Mouse (Mus musculus) stomach, postnatal 0 days (tissue): Measurements from ENCODE around the gene Gabra1. TPM values are rescaled to one million over a fixed set of nuclear protein-coding genes. Genes with fewer than 3 reads are reported as not detected.

Experiments
- ATAC-seq: fragments of 200-750 bp; cut with Nextera tagmentation; 2 replicates; pipeline ENCODE4 v1.8.0; 2017; ENCODE audit not compliant: low FRiP score, low TSS enrichment
- DNase-seq: peaks from one replicate; pipeline ENCODE4 v3.0.0-alpha.2; 2016; ENCODE audit warnings: low spot score
- H3K27ac ChIP-seq: fragments of 300-500 bp; sonication (generic); replicated peaks from 2 replicates; pipeline ENCODE4 v1.5.1; 2014; ENCODE audit warnings: mild to moderate bottlenecking, control low read depth
- H3K27me3 ChIP-seq: fragments of 300-500 bp; sonication (generic); 2 replicates; pipeline ENCODE4 v1.6.1; 2014; ENCODE audit warnings: low read length; ENCODE audit not compliant: control insufficient read depth, insufficient read depth
- H3K36me3 ChIP-seq: fragments of 300-500 bp; sonication (generic); 2 replicates; pipeline ENCODE4 v1.6.1; 2014; ENCODE audit warnings: low read length, mixed read lengths; ENCODE audit not compliant: control insufficient read depth, insufficient read depth
- H3K4me1 ChIP-seq: fragments of 300-500 bp; sonication (generic); replicated peaks from 2 replicates; pipeline ENCODE4 v1.6.1; 2014; ENCODE audit warnings: antibody characterized with exemption; ENCODE audit not compliant: control insufficient read depth, insufficient read depth
- H3K4me2 ChIP-seq: fragments of 300-500 bp; sonication (generic); replicated peaks from 2 replicates; pipeline ENCODE4 v1.6.1; 2014; ENCODE audit warnings: low read depth, mild to moderate bottlenecking, control low read depth, moderate library complexity
- H3K4me3 ChIP-seq: fragments of 300-500 bp; sonication (generic); 2 replicates; pipeline ENCODE4 v1.5.1; 2014; ENCODE audit warnings: low read depth, low read length, control low read depth
- H3K9ac ChIP-seq: fragments of 300-500 bp; sonication (generic); 2 replicates; pipeline ENCODE4 v1.6.1; 2014; ENCODE audit warnings: mild to moderate bottlenecking, low read length, control low read depth, mixed read lengths
- H3K9me3 ChIP-seq: fragments of 300-500 bp; sonication (generic); 2 replicates; pipeline ENCODE4 v1.6.1; 2016; ENCODE audit warnings: low read length; ENCODE audit not compliant: control insufficient read depth
- CTCF ChIP-seq: IDR thresholded peaks from 2 replicates; pipeline ENCODE4 v1.5.1; 2016; ENCODE audit warnings: antibody characterized with exemption, low read depth, mild to moderate bottlenecking, moderate library complexity
- EP300 ChIP-seq: optimal IDR thresholded peaks from 2 replicates; pipeline ENCODE3; 2016; ENCODE audit warnings: antibody characterized with exemption
- WGBS: fragments of 180-500 bp; shearing (Covaris S2); extraction: QIAGEN DNeasy Blood & Tissue Kit; methylation state at CpG from one replicate; pipeline ENCODE4 v1.1.7; 2014; 5-methylcytosine and 5-hydroxymethylcytosine counted together
- polyA plus RNA-seq: library from polyadenylated mRNA; unstranded; fragments of >200 nt; fragmentation: Nextera tagmentation; extraction: Ambion mirVana; gene quantifications from 2 replicates; pipeline ENCODE4 v1.2.1, GENCODE M21; 2015

The Gabra1 gene
- polyA plus RNA-seq: 0.91 and 1.5 TPM in 2 replicates

- peak; percentile 16 for DNase-seq
- under 1% methylated on average over 13 of the region's 13 CpGs for WGBS
- Histone ChIP-seq H3K9ac (peak within 1 kb of the TSS; percentile 53), H3K36me3 (no peaks in the 10 kb centered on the region), H3K27ac (no peak within 1 kb of the TSS), H3K4me1 (no peaks in the 10 kb centered on the region), H3K4me2 (peak within 1 kb of the TSS; percentile 67), H3K4me3 (peak within 1 kb of the TSS; percentile 51), H3K27me3 (no peaks in the 10 kb centered on the region), H3K9me3 (no peaks in the 10 kb centered on the region)
- no peak for ATAC-seq
- no peak for TF ChIP-seq CTCF
Measured at GRCm38 (mm10) chr11:42182825-42183152, at the start of gene Gabra1. Gene Gabra1 (minus strand): TSS chr11:42182930.

GRCm38 (mm10) chr11:42181973-42182824 lies 531 bp downstream of the Gabra1 start:
- H3K4me1 ChIP-seq: no peaks in the 10 kb centered on the region
- ATAC-seq: peak; percentile 38; the same call in 1 of the 2 replicates

GRCm38 (mm10) chr11:42181426-42181825 lies 1.3 kb downstream of the Gabra1 start:
- TF ChIP-seq EP300 (no peak), CTCF (no peak)
- Histone ChIP-seq H3K36me3 (no peaks in the 10 kb centered on the region), H3K9ac (no peak overlapping the region), H3K9me3 (no peaks in the 10 kb centered on the region), H3K4me3 (peak overlapping the region; percentile 51), H3K27me3 (no peaks in the 10 kb centered on the region), H3K27ac (no peak overlapping the region), H3K4me1 (no peaks in the 10 kb centered on the region), H3K4me2 (peak overlapping the region; percentile 67)
- 17% methylated on average over 5 of the region's 5 CpGs for WGBS
- ATAC-seq: no peak
- DNase-seq: no peak

More at GRCm38 (mm10) chr11:42181973-42182824, 531 bp downstream of the Gabra1 start:
- no peak overlapping the region for H3K27ac ChIP-seq
- peak overlapping the region; percentile 53 for H3K9ac ChIP-seq
- peak; percentile 29 for DNase-seq
- H3K4me3 ChIP-seq: peak overlapping the region; percentile 51
- H3K27me3 ChIP-seq: no peaks in the 10 kb centered on the region
- TF ChIP-seq EP300 (no peak), CTCF (no peak)
- H3K9me3 ChIP-seq: no peaks in the 10 kb centered on the region
- 1% methylated on average over 35 of the region's 35 CpGs for WGBS
- H3K36me3 ChIP-seq: no peaks in the 10 kb centered on the region
- peak overlapping the region; percentile 67 for H3K4me2 ChIP-seq

- 88% methylated on average over 5 of the region's 5 CpGs for WGBS
- H3K9me3 ChIP-seq: no peaks in the 10 kb centered on the region
- no peak for ATAC-seq
- no peak overlapping the region for H3K9ac ChIP-seq
- H3K36me3 ChIP-seq: no peaks in the 10 kb centered on the region
- no peak overlapping the region for H3K27ac ChIP-seq
- H3K4me2 ChIP-seq: no peak overlapping the region
- no peaks in the 10 kb centered on the region for H3K27me3 ChIP-seq
- no peak for TF ChIP-seq CTCF
- no peak for TF ChIP-seq EP300
- DNase-seq: no peak
- no peak overlapping the region for H3K4me3 ChIP-seq
- no peaks in the 10 kb centered on the region for H3K4me1 ChIP-seq
Measured at GRCm38 (mm10) chr11:42179535-42179934, 3.2 kb downstream of the Gabra1 start.

GRCm38 (mm10) chr11:42178296-42178695 lies 4.4 kb downstream of the Gabra1 start:
- H3K27me3 ChIP-seq: no peaks in the 10 kb centered on the region
- no peak overlapping the region for H3K9ac ChIP-seq
- no peak overlapping the region for H3K27ac ChIP-seq
- DNase-seq (no peak), ATAC-seq (no peak)
- TF ChIP-seq EP300: no peak
- TF ChIP-seq CTCF: peak; percentile 64
- H3K4me1 ChIP-seq: no peaks in the 10 kb centered on the region
- no peaks in the 10 kb centered on the region for H3K36me3 ChIP-seq
- no peak overlapping the region for H3K4me3 ChIP-seq
- H3K9me3 ChIP-seq: no peaks in the 10 kb centered on the region
- no peak overlapping the region for H3K4me2 ChIP-seq
- 87% methylated on average over 2 of the region's 2 CpGs for WGBS

- H3K36me3 ChIP-seq: no peaks in the 10 kb centered on the region
- H3K9ac ChIP-seq: no peak overlapping the region
- no peaks in the 10 kb centered on the region for H3K9me3 ChIP-seq
- H3K27ac ChIP-seq: no peak overlapping the region
- DNase-seq: no peak
- no peak overlapping the region for H3K4me3 ChIP-seq
- no peak overlapping the region for H3K4me2 ChIP-seq
- ATAC-seq: no peak
- no peaks in the 10 kb centered on the region for H3K4me1 ChIP-seq
- no peaks in the 10 kb centered on the region for H3K27me3 ChIP-seq
- no peak for TF ChIP-seq EP300
- no peak for TF ChIP-seq CTCF
- 87% methylated on average over 5 of the region's 5 CpGs for WGBS
Measured at GRCm38 (mm10) chr11:42151396-42151795, 31.3 kb downstream of the Gabra1 start.
